Mouse (Mus musculus): ENCODE results near the gene Slc4a3. TPM values are rescaled to one million over a fixed set of nuclear protein-coding genes. Genes with fewer than 3 reads are reported as not detected.
A peak's percentile ranks its signal among the peaks of the same experiment; 100 is the strongest.

Slc4a3 gene
- polyA plus RNA-seq (2014; fragmentation: Nextera tagmentation; extraction: Ambion mirVana): 9.3 and 12.3 TPM in 2 replicates

- peak within 1 kb of the TSS; percentile 70; the same call in 1 of the 2 replicates for H3K27ac ChIP-seq (replicated peaks; ENCODE audit: low read depth, low read length)
- H3K27me3 ChIP-seq (ENCODE audit: control insufficient read depth, insufficient read depth, low read length): no peaks in the 10 kb centered on the region
- peak within 1 kb of the TSS; percentile 68 for H3K4me2 ChIP-seq (ENCODE audit: low read depth, severe bottlenecking)
- H3K9ac ChIP-seq (ENCODE audit: low read length): peak within 1 kb of the TSS; percentile 64
- H3K4me1 ChIP-seq (ENCODE audit: control insufficient read depth, insufficient read depth, low read length): peaks cover 9% of the 10 kb centered on the region
- H3K4me3 ChIP-seq (ENCODE audit: low read depth, low read length): peak within 1 kb of the TSS; percentile 61
- DNase-seq (ENCODE audit: low spot score) (peak; percentile 79), ATAC-seq (ENCODE audit: insufficient number of reproducible peaks, low FRiP score, low TSS enrichment, low read depth) (peak; percentile 71)
- WGBS: 1% methylated on average over 49 of the region's 64 CpGs
- H3K36me3 ChIP-seq (ENCODE audit: control insufficient read depth, insufficient read depth, low read length): no peaks in the 10 kb centered on the region; the same call in 1 of the 2 replicates
- no peaks in the 10 kb centered on the region for H3K9me3 ChIP-seq (ENCODE audit: control insufficient read depth, low read length)
Observed at GRCm38 (mm10) chr1:75545965-75546956, at the start of gene Slc4a3. Slc4a3 (plus strand) TSS chr1:75546266.

- no peak overlapping the region for H3K9ac ChIP-seq (ENCODE audit: low read length)
- DNase-seq (ENCODE audit: low spot score) (no peak), ATAC-seq (ENCODE audit: insufficient number of reproducible peaks, low FRiP score, low TSS enrichment, low read depth) (no peak)
- H3K4me1 ChIP-seq (ENCODE audit: control insufficient read depth, insufficient read depth, low read length): peaks cover 10% of the 10 kb centered on the region; the same call in 1 of the 2 replicates
- no peak overlapping the region for H3K4me2 ChIP-seq (ENCODE audit: low read depth, severe bottlenecking)
- no peak overlapping the region for H3K4me3 ChIP-seq (ENCODE audit: low read depth, low read length)
- H3K27ac ChIP-seq (replicated peaks; ENCODE audit: low read depth, low read length): no peak overlapping the region
- no peaks in the 10 kb centered on the region for H3K9me3 ChIP-seq (ENCODE audit: control insufficient read depth, low read length)
- H3K36me3 ChIP-seq (ENCODE audit: control insufficient read depth, insufficient read depth, low read length): peaks cover 28% of the 10 kb centered on the region
- H3K27me3 ChIP-seq (ENCODE audit: control insufficient read depth, insufficient read depth, low read length): no peaks in the 10 kb centered on the region
- WGBS: 88% methylated on average over 4 of the region's 4 CpGs
Observed at GRCm38 (mm10) chr1:75498897-75499296, 47.2 kb upstream of the Slc4a3 start.

GRCm38 (mm10) chr1:75499441-75499840 lies 46.6 kb upstream of the Slc4a3 start:
- DNase-seq (ENCODE audit: low spot score): no peak
- no peak overlapping the region for H3K27ac ChIP-seq (replicated peaks; ENCODE audit: low read depth, low read length)
- H3K4me1 ChIP-seq (ENCODE audit: control insufficient read depth, insufficient read depth, low read length): peaks cover 14% of the 10 kb centered on the region; the same call in 1 of the 2 replicates
- ATAC-seq (ENCODE audit: insufficient number of reproducible peaks, low FRiP score, low TSS enrichment, low read depth): no peak
- H3K4me2 ChIP-seq (ENCODE audit: low read depth, severe bottlenecking): no peak overlapping the region
- H3K9me3 ChIP-seq (ENCODE audit: control insufficient read depth, low read length): no peaks in the 10 kb centered on the region
- WGBS: 84% methylated on average over 7 of the region's 7 CpGs
- H3K4me3 ChIP-seq (ENCODE audit: low read depth, low read length): no peak overlapping the region
- no peaks in the 10 kb centered on the region; the same call in 1 of the 2 replicates for H3K27me3 ChIP-seq (ENCODE audit: control insufficient read depth, insufficient read depth, low read length)
- peaks cover 28% of the 10 kb centered on the region for H3K36me3 ChIP-seq (ENCODE audit: control insufficient read depth, insufficient read depth, low read length)
- no peak overlapping the region for H3K9ac ChIP-seq (ENCODE audit: low read length)

GRCm38 (mm10) chr1:75501905-75502304 lies 44.2 kb upstream of the Slc4a3 start:
- WGBS: 93% methylated on average over 9 of the region's 9 CpGs
- Histone ChIP-seq H3K27me3 (ENCODE audit: control insufficient read depth, insufficient read depth, low read length) (no peaks in the 10 kb centered on the region; the same call in 1 of the 2 replicates), H3K4me1 (ENCODE audit: control insufficient read depth, insufficient read depth, low read length) (peaks cover 16% of the 10 kb centered on the region)

GRCm38 (mm10) chr1:75502945-75503650 lies 43.0 kb upstream of the Slc4a3 start:
- H3K4me3 ChIP-seq (ENCODE audit: low read depth, low read length): no peak overlapping the region
- H3K4me1 ChIP-seq (ENCODE audit: control insufficient read depth, insufficient read depth, low read length): peaks cover 20% of the 10 kb centered on the region
- H3K27ac ChIP-seq (replicated peaks; ENCODE audit: low read depth, low read length): no peak overlapping the region
- H3K36me3 ChIP-seq (ENCODE audit: control insufficient read depth, insufficient read depth, low read length): peaks cover 19% of the 10 kb centered on the region
- H3K9ac ChIP-seq (ENCODE audit: low read length): no peak overlapping the region
- H3K4me2 ChIP-seq (ENCODE audit: low read depth, severe bottlenecking): no peak overlapping the region
- H3K9me3 ChIP-seq (ENCODE audit: control insufficient read depth, low read length): no peaks in the 10 kb centered on the region
- no peaks in the 10 kb centered on the region; the same call in 1 of the 2 replicates for H3K27me3 ChIP-seq (ENCODE audit: control insufficient read depth, insufficient read depth, low read length)
- ATAC-seq (ENCODE audit: insufficient number of reproducible peaks, low FRiP score, low TSS enrichment, low read depth) (no peak), DNase-seq (ENCODE audit: low spot score) (no peak)
- 86% methylated on average over 25 of the region's 25 CpGs for WGBS

More at GRCm38 (mm10) chr1:75501905-75502304, 44.2 kb upstream of the Slc4a3 start:
- Histone ChIP-seq H3K4me3 (ENCODE audit: low read depth, low read length) (no peak overlapping the region), H3K9ac (ENCODE audit: low read length) (no peak overlapping the region), H3K4me2 (ENCODE audit: low read depth, severe bottlenecking) (no peak overlapping the region), H3K36me3 (ENCODE audit: control insufficient read depth, insufficient read depth, low read length) (peaks cover 23% of the 10 kb centered on the region), H3K9me3 (ENCODE audit: control insufficient read depth, low read length) (no peaks in the 10 kb centered on the region), H3K27ac (replicated peaks; ENCODE audit: low read depth, low read length) (no peak overlapping the region)
- ATAC-seq (ENCODE audit: insufficient number of reproducible peaks, low FRiP score, low TSS enrichment, low read depth): no peak
- no peak for DNase-seq (ENCODE audit: low spot score)

- H3K36me3 ChIP-seq (ENCODE audit: control insufficient read depth, insufficient read depth, low read length): peaks cover 17% of the 10 kb centered on the region
- no peaks in the 10 kb centered on the region; the same call in 1 of the 2 replicates for H3K27me3 ChIP-seq (ENCODE audit: control insufficient read depth, insufficient read depth, low read length)
- ATAC-seq (ENCODE audit: insufficient number of reproducible peaks, low FRiP score, low TSS enrichment, low read depth): no peak
- no peak overlapping the region for H3K4me3 ChIP-seq (ENCODE audit: low read depth, low read length)
- H3K9me3 ChIP-seq (ENCODE audit: control insufficient read depth, low read length): no peaks in the 10 kb centered on the region
- WGBS: 61% methylated on average over 23 of the region's 23 CpGs
- peaks cover 20% of the 10 kb centered on the region for H3K4me1 ChIP-seq (ENCODE audit: control insufficient read depth, insufficient read depth, low read length)
- no peak for DNase-seq (ENCODE audit: low spot score)
- no peak overlapping the region for H3K4me2 ChIP-seq (ENCODE audit: low read depth, severe bottlenecking)
- H3K27ac ChIP-seq (replicated peaks; ENCODE audit: low read depth, low read length): no peak overlapping the region
- H3K9ac ChIP-seq (ENCODE audit: low read length): no peak overlapping the region
Observed at GRCm38 (mm10) chr1:75503651-75503980, 42.5 kb upstream of the Slc4a3 start.

GRCm38 (mm10) chr1:75504256-75505045 lies 41.6 kb upstream of the Slc4a3 start:
- Histone ChIP-seq H3K27me3 (ENCODE audit: control insufficient read depth, insufficient read depth, low read length) (peaks cover 2% of the 10 kb centered on the region; the same call in 1 of the 2 replicates), H3K4me2 (ENCODE audit: low read depth, severe bottlenecking) (peak overlapping the region; percentile 96), H3K4me1 (ENCODE audit: control insufficient read depth, insufficient read depth, low read length) (peaks cover 20% of the 10 kb centered on the region), H3K27ac (replicated peaks; ENCODE audit: low read depth, low read length) (no peak overlapping the region), H3K9ac (ENCODE audit: low read length) (no peak overlapping the region; the same call in 1 of the 2 replicates), H3K36me3 (ENCODE audit: control insufficient read depth, insufficient read depth, low read length) (peaks cover 14% of the 10 kb centered on the region), H3K4me3 (ENCODE audit: low read depth, low read length) (peak overlapping the region; percentile 92), H3K9me3 (ENCODE audit: control insufficient read depth, low read length) (no peaks in the 10 kb centered on the region)
- ATAC-seq (ENCODE audit: insufficient number of reproducible peaks, low FRiP score, low TSS enrichment, low read depth) (no peak), DNase-seq (ENCODE audit: low spot score) (no peak)
- 63% methylated on average over 9 of the region's 9 CpGs for WGBS

All from limb, embryonic 11.5 days (tissue).